Mouse (Mus musculus) olfactory bulb, adult 2 months (tissue): ENCODE results near the gene Gm45716. TPM values are rescaled to one million over a fixed set of nuclear protein-coding genes. Genes with fewer than 3 reads are reported as not detected.

Source experiments
- H3K27ac ChIP-seq: fragments of 200-500 bp; 2 replicates; pipeline ENCODE4 v1.5.1; 2012; ENCODE audit warnings: low read depth, low read length; ENCODE audit not compliant: insufficient read depth
- H3K4me1 ChIP-seq: fragments of 200-500 bp; 2 replicates; pipeline ENCODE4 v1.6.1; 2012; ENCODE audit warnings: low read length; ENCODE audit not compliant: control insufficient read depth, insufficient read depth
- H3K4me3 ChIP-seq: fragments of 200-500 bp; 2 replicates; pipeline ENCODE4 v1.5.1; 2012; ENCODE audit warnings: mild to moderate bottlenecking, low read depth, low read length, moderate library complexity; ENCODE audit not compliant: insufficient read depth
- CTCF ChIP-seq: fragments of 200-500 bp; IDR thresholded peaks from 2 replicates; pipeline ENCODE4 v1.5.1; 2012; ENCODE audit warnings: low read depth, mild to moderate bottlenecking, low read length, moderate library complexity; ENCODE audit not compliant: insufficient read depth
- POLR2A ChIP-seq: fragments of 200-500 bp; IDR thresholded peaks from 2 replicates; pipeline ENCODE4 v1.6.1; 2012; ENCODE audit warnings: mild to moderate bottlenecking, low read depth, low read length, moderate library complexity; ENCODE audit not compliant: insufficient read depth
- WGBS: fragments of 180-500 bp; shearing (Covaris S2); methylation state at CpG from one replicate; pipeline ENCODE4 v1.1.7; 2018; 5-methylcytosine and 5-hydroxymethylcytosine counted together
- polyA plus RNA-seq: library from polyadenylated mRNA; stranded (reverse); fragments of >200 nt; gene quantifications from 2 replicates; pipeline ENCODE4 v1.2.4, GENCODE M21; 2012; ENCODE audit warnings: low replicate concordance; ENCODE audit not compliant: missing spikeins, insufficient read depth, insufficient read length

Gene Gm45716
- polyA plus RNA-seq, 1 experiment: not detected

DNA sequence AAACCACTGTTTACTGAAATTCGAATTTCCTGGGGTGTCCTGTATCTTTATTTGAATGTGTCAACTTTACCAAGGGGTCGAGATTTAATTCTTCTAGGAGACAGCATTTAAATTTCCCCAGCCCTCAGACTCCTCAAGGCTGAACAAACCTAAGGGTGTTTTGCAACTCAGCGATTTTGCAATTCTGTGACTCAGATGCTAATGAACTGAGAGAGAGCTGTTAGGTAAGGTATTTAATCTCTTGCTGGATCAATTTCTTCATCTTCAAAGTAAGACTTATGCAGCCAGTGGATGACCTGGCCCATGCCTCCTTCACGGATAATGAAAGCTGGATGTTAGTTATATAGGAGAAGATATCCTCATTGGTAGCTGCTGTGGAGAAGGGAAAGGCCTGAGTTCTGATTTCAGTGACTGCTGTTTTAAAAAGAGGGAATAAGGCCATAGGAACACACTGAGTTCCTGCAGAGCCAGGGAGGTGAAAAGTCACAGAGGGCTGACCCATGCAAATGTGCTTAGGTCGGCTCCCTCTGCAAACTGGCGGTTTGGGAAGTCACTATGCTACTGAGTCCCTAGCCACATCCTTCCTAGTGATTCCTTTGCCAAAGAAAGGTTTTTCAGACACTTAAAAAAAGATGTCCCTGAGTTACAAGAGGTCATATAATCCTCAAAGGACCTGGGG, 53.3 kb downstream of the Gm45716 start:
- no peak overlapping the region for H3K4me3 ChIP-seq
- H3K27ac ChIP-seq: no peak overlapping the region
- TF ChIP-seq CTCF (no peak), POLR2A (no peak)
- no peaks in the 10 kb centered on the region for H3K4me1 ChIP-seq
- WGBS: 54% methylated on average over 6 of the region's 6 CpGs

- WGBS: 92% methylated on average over 2 of the region's 2 CpGs
Observed at GRCm38 (mm10) chr11:90241874-90242273, 54.4 kb downstream of the Gm45716 start.

GRCm38 (mm10) chr11:90243300-90243699, 55.8 kb downstream of the Gm45716 start:
- no peaks in the 10 kb centered on the region for H3K4me1 ChIP-seq
- H3K27ac ChIP-seq: no peak overlapping the region
- TF ChIP-seq POLR2A (no peak), CTCF (no peak)
- 93% methylated on average over 2 of the region's 2 CpGs for WGBS
- no peak overlapping the region for H3K4me3 ChIP-seq

More at GRCm38 (mm10) chr11:90241874-90242273, 54.4 kb downstream of the Gm45716 start:
- H3K4me3 ChIP-seq: no peak overlapping the region
- H3K27ac ChIP-seq: no peak overlapping the region
- TF ChIP-seq POLR2A (no peak), CTCF (no peak)
- no peaks in the 10 kb centered on the region for H3K4me1 ChIP-seq

DNA sequence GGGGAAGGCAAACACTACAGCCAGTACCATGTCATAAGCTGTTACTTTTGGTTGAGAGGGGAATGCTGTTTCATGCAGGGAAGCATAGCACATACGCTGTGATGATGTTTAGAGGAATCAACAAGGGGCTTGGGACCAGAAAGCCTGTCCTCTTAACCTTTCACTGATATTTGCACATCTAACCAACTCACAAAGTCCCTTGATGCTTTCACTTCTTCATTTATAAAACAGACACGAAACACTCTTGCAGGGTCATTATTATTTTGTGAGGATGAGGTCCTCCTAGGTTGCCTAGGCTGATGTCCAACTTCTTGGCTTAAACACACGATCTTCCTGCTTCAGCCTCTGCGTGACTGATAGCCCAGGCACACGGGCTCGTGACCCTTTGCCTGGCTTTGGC, 58.1 kb downstream of the Gm45716 start:
- Histone ChIP-seq H3K4me3 (no peak overlapping the region), H3K27ac (no peak overlapping the region), H3K4me1 (peaks cover 7% of the 10 kb centered on the region; the same call in 1 of the 2 replicates)
- TF ChIP-seq CTCF: no peak
- no peak for TF ChIP-seq POLR2A
- 92% methylated on average over 6 of the region's 6 CpGs for WGBS

DNA sequence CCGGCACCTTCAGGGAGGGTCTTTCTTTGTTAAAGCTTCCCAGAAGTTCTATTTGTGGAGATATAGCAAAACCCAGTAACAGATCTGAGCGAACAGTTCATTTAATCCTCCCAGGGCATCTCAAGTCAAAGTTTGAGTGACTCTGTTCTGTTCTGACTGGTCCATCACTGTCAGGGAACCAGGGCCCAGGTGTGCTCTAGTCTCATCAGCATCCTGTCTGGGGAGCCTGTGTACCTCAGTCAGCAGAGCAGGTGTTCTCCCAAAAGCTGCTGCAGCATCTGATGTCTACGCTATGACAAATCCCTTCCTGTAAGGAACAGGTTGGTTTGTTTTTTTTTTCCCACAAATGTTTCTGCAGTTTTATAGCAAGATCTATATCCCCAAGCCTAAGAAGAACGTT, 59.2 kb downstream of the Gm45716 start:
- Histone ChIP-seq H3K4me3 (no peak overlapping the region), H3K4me1 (peaks cover 7% of the 10 kb centered on the region; the same call in 1 of the 2 replicates), H3K27ac (no peak overlapping the region)
- TF ChIP-seq POLR2A: no peak
- TF ChIP-seq CTCF: no peak
- WGBS: 89% methylated on average over 4 of the region's 4 CpGs

DNA sequence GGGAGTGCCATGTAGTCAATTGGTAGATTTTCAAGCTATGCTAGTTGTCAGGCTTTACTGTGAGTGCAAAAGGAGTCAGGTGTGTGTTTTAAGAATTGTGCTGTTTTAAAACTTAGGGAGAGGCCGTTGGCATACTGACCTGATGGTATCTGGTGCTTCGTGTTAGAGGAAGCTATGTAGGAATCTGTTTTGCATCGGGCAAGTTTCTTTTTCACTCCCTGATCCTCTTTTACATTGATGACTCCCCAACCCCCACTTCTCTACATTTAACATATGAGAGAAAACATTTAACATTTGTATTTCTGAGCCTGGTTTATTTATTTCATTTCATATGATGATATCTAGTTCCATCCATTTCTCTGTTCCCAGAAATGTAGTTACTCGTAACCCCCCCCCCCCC, 60.3 kb downstream of the Gm45716 start:
- no peak overlapping the region for H3K27ac ChIP-seq
- TF ChIP-seq CTCF (no peak), POLR2A (no peak)
- 83% methylated on average over 4 of the region's 4 CpGs for WGBS

GRCm38 (mm10) chr11:90249025-90249650, 61.7 kb downstream of the Gm45716 start, which contains the start of gene Mmd:
Gene Mmd, plus strand, starts transcription at chr11:90249456.
- WGBS: under 1% methylated on average over 44 of the region's 51 CpGs
- TF ChIP-seq POLR2A (peak; percentile 66), CTCF (no peak)

More for the DNA sequence above, 60.3 kb downstream of the Gm45716 start:
- H3K4me3 ChIP-seq: no peak overlapping the region
- H3K4me1 ChIP-seq: peaks cover 10% of the 10 kb centered on the region; the same call in 1 of the 2 replicates

GRCm38 (mm10) chr11:90249701-90250141, 62.2 kb downstream of the Gm45716 start:
- H3K4me3 ChIP-seq: peak overlapping the region; percentile 79
- H3K27ac ChIP-seq: peak overlapping the region; percentile 36; the same call in 1 of the 2 replicates
- WGBS: under 1% methylated on average over 22 of the region's 22 CpGs
- TF ChIP-seq POLR2A: no peak
- no peak for TF ChIP-seq CTCF
- peaks cover 10% of the 10 kb centered on the region; the same call in 1 of the 2 replicates for H3K4me1 ChIP-seq

More at GRCm38 (mm10) chr11:90249025-90249650, 61.7 kb downstream of the Gm45716 start, which contains the start of gene Mmd:
- peaks cover 10% of the 10 kb centered on the region; the same call in 1 of the 2 replicates for H3K4me1 ChIP-seq
- H3K27ac ChIP-seq: peak within 1 kb of the TSS; percentile 54; the same call in 1 of the 2 replicates
- peak within 1 kb of the TSS; percentile 79 for H3K4me3 ChIP-seq

DNA sequence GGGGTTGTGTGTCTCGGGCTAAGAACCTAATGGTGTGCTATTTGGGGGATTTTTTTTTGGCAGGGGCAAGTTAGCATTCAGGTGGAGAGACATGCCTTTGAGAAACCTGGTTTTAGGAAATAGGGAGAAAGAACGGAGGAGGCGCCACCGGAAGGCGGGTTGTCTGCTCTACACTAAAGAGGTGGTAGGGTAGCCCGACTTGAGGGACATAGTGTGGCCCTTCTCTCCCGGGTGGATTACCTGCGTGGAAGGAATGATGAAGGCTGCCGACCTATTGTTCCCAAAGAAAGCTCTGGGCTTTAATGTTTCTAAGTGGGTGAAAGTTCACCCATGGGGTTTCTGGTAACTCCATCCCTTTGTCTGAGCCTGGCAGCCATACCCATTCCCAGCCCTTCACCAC, 62.7 kb downstream of the Gm45716 start:
- TF ChIP-seq POLR2A: no peak
- no peak for TF ChIP-seq CTCF
- Histone ChIP-seq H3K27ac (no peak overlapping the region), H3K4me3 (peak overlapping the region; percentile 79), H3K4me1 (peaks cover 12% of the 10 kb centered on the region)
- 3% methylated on average over 9 of the region's 9 CpGs for WGBS
